Mouse (Mus musculus): Measurements from ENCODE around the gene Edc3. TPM values are rescaled to one million over a fixed set of nuclear protein-coding genes. Genes with fewer than 3 reads are reported as not detected.

The Edc3 gene
- total RNA-seq, 4 experiments from 2014 or later, result 10.4 to 11.4 (median 10.8) TPM

Other genes starting within 250 kb of the Edc3 start
- gene Scamp5, start 240.5 kb upstream of the Edc3 start, total RNA-seq (2022), result 10 to 100 TPM; 12.4 to 30.5 (median 21.9) TPM
- gene Rpp25, start 204.5 kb upstream of the Edc3 start, total RNA-seq (2022), result 1 to 10 TPM; 3.8 to 9.1 (median 5.3) TPM
- gene Cox5a, start 187.3 kb upstream of the Edc3 start, total RNA-seq (2022), result 100 to 1,000 TPM; 236 to 400 (median 335) TPM
- gene Fam219b, start 171.0 kb upstream of the Edc3 start, total RNA-seq (2022), result 10 to 100 TPM; 25.5 to 34.9 (median 31.0) TPM
- 10 to 100 TPM; 35.5 to 66.3 (median 46.1) TPM for gene Mpi, start 155.8 kb upstream of the Edc3 start, total RNA-seq (2022)
- 10 to 100 TPM; 62.3 to 78.5 (median 71.9) TPM for gene Scamp2, start 147.6 kb upstream of the Edc3 start, total RNA-seq (2022)
- gene Ulk3, start 119.1 kb upstream of the Edc3 start, total RNA-seq (2022), result 10 to 100 TPM; 10.8 to 33.3 (median 19.5) TPM
- gene Cplx3, start 102.3 kb upstream of the Edc3 start, total RNA-seq (2022), result not detected
- gene Lman1l, start 87.8 kb upstream of the Edc3 start, total RNA-seq (2022), result not detected
- 100 to 1,000 TPM in 1 of 4 experiments, 10 to 100 TPM in 3; 78.2 to 121 (median 82.4) TPM for gene Csk, start 54.9 kb upstream of the Edc3 start, total RNA-seq (2022)
- gene Cyp1a2, start 24.8 kb upstream of the Edc3 start, total RNA-seq (2022), result under 1 TPM in 2 of 4 experiments, not detected in 2; 0.19 to 0.49 TPM
- under 1 TPM in 2 of 4 experiments, not detected in 2; 0.11 to 0.49 TPM for gene Cyp1a1, start 20.6 kb upstream of the Edc3 start, total RNA-seq (2022)
- gene Clk3, start 57.3 kb downstream of the Edc3 start, total RNA-seq (2022), result 10 to 100 TPM; 75.3 to 83.3 (median 78.5) TPM
- 1 to 10 TPM; 4.6 to 9.8 (median 8.4) TPM for gene Arid3b, start 128.3 kb downstream of the Edc3 start, total RNA-seq (2022)
- gene Ubl7, start 202.4 kb downstream of the Edc3 start, total RNA-seq (2022), result 10 to 100 TPM; 85.6 to 97.1 (median 88.7) TPM
- 10 to 100 TPM in 3 of 4 experiments, 1 to 10 TPM in 1; 9.5 to 23.8 (median 17.6) TPM for gene Sema7a, start 231.6 kb downstream of the Edc3 start, total RNA-seq (2022)